24 mouse cellular contexts compared by ENCODE assay signal in genomic region chr5:150919961-150920360, GRCm38 (mm10). TPM values are rescaled to one million over a fixed set of nuclear protein-coding genes. Genes with fewer than 3 reads are reported as not detected.
DNase-seq lines count a peak whose midpoint lies in the region; ATAC-seq and TF ChIP-seq lines count a peak whose summit lies in the region.
"Had no signal": no experiment of that assay in that cellular context is flagged by ENCODE, and none has a peak within 500 bp of the region (broad histone marks: within the 10 kb centered on the region; RNA-seq: fewer than 3 reads in every experiment).

No protein-coding gene starts in this region.

- peak; percentile 57; the same call in 1 of the 2 replicates for ATAC-seq in lung, embryonic 14.5 days (ENCODE audit: insufficient read depth)
- ATAC-seq: activated CD4-positive, CD25-positive, alpha-beta regulatory T cell, adult 4 months; CD4-positive, CD25-positive, alpha-beta regulatory T cell, adult 4 months; forebrain, embryonic 14.5 days had no signal

- no peak overlapping the region for H3K9ac ChIP-seq in lung, embryonic 14.5 days
- H3K9ac ChIP-seq: embryonic facial prominence, embryonic 12.5 days; forebrain, embryonic 12.5 days had no signal

- no peak for TF ChIP-seq CTCF in lung, embryonic 14.5 days (IDR thresholded peaks at IDR 0.05; ENCODE audit: low read depth)

- H3K36me3 ChIP-seq in lung, embryonic 14.5 days (ENCODE audit: insufficient read depth): no peaks in the 10 kb centered on the region
- no peaks in the 10 kb centered on the region for H3K36me3 ChIP-seq in limb, embryonic 10.5 days
- H3K36me3 ChIP-seq: embryonic facial prominence, embryonic 10.5 days; embryonic facial prominence, embryonic 12.5 days; forebrain, embryonic 12.5 days had no signal

- H3K9me3 ChIP-seq in lung, embryonic 14.5 days (ENCODE audit: low read depth, low read length): no peaks in the 10 kb centered on the region
- H3K9me3 ChIP-seq in limb, embryonic 10.5 days (replicated peaks): no peaks in the 10 kb centered on the region
- H3K9me3 ChIP-seq: embryonic facial prominence, embryonic 10.5 days; embryonic facial prominence, embryonic 12.5 days; forebrain, embryonic 12.5 days had no signal

- DNase-seq in lung, embryonic 14.5 days: no peak
- no peak for DNase-seq in lung, postnatal 25 days (ENCODE audit: low spot score)
- DNase-seq in ES-CJ7 (ENCODE audit: low read depth, low spot score) (peak; percentile 14), R1 (ENCODE audit: low read depth, low spot score) (peak; percentile 34)
- DNase-seq in limb, embryonic 10.5 days (ENCODE audit: low spot score): peak; percentile 25
- no peak for DNase-seq in right cerebral cortex, postnatal 36 days (ENCODE audit: low spot score in 2 of 2)
- DNase-seq in c-Kit-positive CD71-positive TER-119-positive erythroid progenitor cells, embryonic 14.5 days (ENCODE audit: low spot score): no peak
- no peak for DNase-seq in adrenal gland, postnatal 4 days (ENCODE audit: low spot score in 2 of 2)
- DNase-seq: adrenal gland, adult 8-10 months; adrenal gland, postnatal 14 days; adrenal gland, postnatal 36 days; B cell, adult 2 months; cerebellum, adult 11-12 months; cerebellum, adult 2 months; cerebellum, adult 9-10 months; cerebellum, postnatal 25 days had no signal

- H3K27ac ChIP-seq in lung, embryonic 14.5 days (ENCODE audit: low read depth): no peak overlapping the region
- H3K27ac ChIP-seq in limb, embryonic 10.5 days: no peak overlapping the region
- H3K27ac ChIP-seq: embryonic facial prominence, embryonic 10.5 days; embryonic facial prominence, embryonic 12.5 days; forebrain, embryonic 12.5 days had no signal

- H3K4me2 ChIP-seq in lung, embryonic 14.5 days: no peak overlapping the region
- H3K4me2 ChIP-seq: embryonic facial prominence, embryonic 12.5 days; forebrain, embryonic 12.5 days had no signal

- no peak overlapping the region for H3K4me3 ChIP-seq in lung, embryonic 14.5 days (ENCODE audit: low read depth, low read length)
- no peak overlapping the region for H3K4me3 ChIP-seq in limb, embryonic 10.5 days
- H3K4me3 ChIP-seq: embryonic facial prominence, embryonic 10.5 days; embryonic facial prominence, embryonic 12.5 days; forebrain, embryonic 12.5 days had no signal

- H3K4me1 ChIP-seq in lung, embryonic 14.5 days (ENCODE audit: insufficient read depth): 0 out of 2 replicates have a peak, but pooled peaks cover 3% of the 10 kb centered on the region
- peaks cover 20% of the 10 kb centered on the region for H3K4me1 ChIP-seq in limb, embryonic 10.5 days
- H3K4me1 ChIP-seq: embryonic facial prominence, embryonic 12.5 days; forebrain, embryonic 12.5 days had no signal

- H3K27me3 ChIP-seq in lung, embryonic 14.5 days (ENCODE audit: insufficient read depth, low read length): no peaks in the 10 kb centered on the region
- no peaks in the 10 kb centered on the region for H3K27me3 ChIP-seq in limb, embryonic 10.5 days (ENCODE audit: low read depth, poor library complexity, severe bottlenecking)
- H3K27me3 ChIP-seq: CH12.LX; embryonic facial prominence, embryonic 12.5 days; forebrain, embryonic 12.5 days had no signal

- WGBS in lung, embryonic 14.5 days: 68% methylated on average over 2 of the region's 2 CpGs
- WGBS in limb, embryonic 10.5 days: 82% methylated on average over 2 of the region's 2 CpGs

RNA-seq across cellular contexts. Expression of gene Kl, which starts 32.4 kb away (rescaled TPM):
- 0.16 and 0.30 TPM in 2 replicates for polyA plus RNA-seq in lung, embryonic 14.5 days (2014; fragmentation: Nextera tagmentation; extraction: Ambion mirVana)
- polyA plus RNA-seq in limb, embryonic 10.5 days (2016; fragmentation: Nextera tagmentation; extraction: Ambion mirVana): 0.04 TPM in 1 of 2 replicates, not detected in the other
- 10 to 100 TPM in 1 of 2 experiments, under 1 TPM in 1; 0.62 to 11.5 TPM for total RNA-seq in adrenal gland, postnatal 4 days (2021)
- total RNA-seq: CH12.LX, MEL had no signal
- polyA plus RNA-seq: CD4-positive, CD25-positive, alpha-beta regulatory T cell, adult 4 months had no signal

Comparison
In these comparisons a context has a peak if more than half of its experiments do, and no peak if none do; other contexts are left out.
1. DNase-seq: peak in ES-CJ7 (single experiment), R1 (single experiment) and limb, embryonic 10.5 days (single experiment); none in lung, embryonic 14.5 days (single experiment), lung, postnatal 25 days (single experiment), right cerebral cortex, postnatal 36 days (0 of 2), c-Kit-positive CD71-positive TER-119-positive erythroid progenitor cells, embryonic 14.5 days (single experiment) and adrenal gland, postnatal 4 days (0 of 2).